Mouse (Mus musculus) liver, embryonic 14.5 days (tissue): ENCODE results near the gene Mettl7b. TPM values are rescaled to one million over a fixed set of nuclear protein-coding genes. Genes with fewer than 3 reads are reported as not detected.

Source experiments
- ATAC-seq: fragments of 200-750 bp; cut with Nextera tagmentation; 2 replicates; pipeline ENCODE4 v1.8.0; 2017; ENCODE audit warnings: moderate number of reproducible peaks, mild to moderate bottlenecking, moderate library complexity; ENCODE audit not compliant: insufficient read depth
- DNase-seq, 3 experiments: peaks; one replicate each; pipeline ENCODE4 v3.0.0-alpha.2; 2012 to 2013; ENCODE audit warnings: low read depth in 3 of 3, low spot score in 3 of 3
- H3K27ac ChIP-seq: fragments of 300-500 bp; sonication (generic); 2 replicates; pipeline ENCODE4 v1.5.1; 2014; ENCODE audit warnings: moderate library complexity, mild to moderate bottlenecking, control low read depth, inconsistent platforms
- H3K27me3 ChIP-seq: fragments of 300-500 bp; sonication (generic); 2 replicates; pipeline ENCODE4 v1.6.1; 2014; ENCODE audit warnings: mild to moderate bottlenecking, low read length, moderate library complexity; ENCODE audit not compliant: control insufficient read depth, insufficient read depth
- H3K36me3 ChIP-seq: fragments of 300-500 bp; sonication (generic); replicated peaks from 2 replicates; pipeline ENCODE4 v1.6.1; 2014; ENCODE audit warnings: low read depth; ENCODE audit not compliant: control insufficient read depth, insufficient read depth
- H3K4me1 ChIP-seq, 2 experiments: fragments of 200-500 bp in 1 of 2; fragments of 300-500 bp in 1 of 2; sonication (generic) in 1 of 2; replicated peaks; 2 replicates each; pipeline ENCODE4 v1.6.1; 2012 to 2014; ENCODE audit warnings: antibody characterized with exemption in 1 of 2, inconsistent platforms in 1 of 2, low read length in 1 of 2; ENCODE audit not compliant: control insufficient read depth in 2 of 2, insufficient read depth in 2 of 2
- H3K4me2 ChIP-seq: fragments of 300-500 bp; sonication (generic); 2 replicates; pipeline ENCODE4 v1.6.1; 2014; ENCODE audit warnings: low read depth, mild to moderate bottlenecking, control low read depth, moderate library complexity
- H3K4me3 ChIP-seq, 2 experiments: fragments of 200-500 bp in 1 of 2; fragments of 300-500 bp in 1 of 2; sonication (generic) in 1 of 2; 2 replicates each; pipeline ENCODE4 v1.5.1; 2012 to 2014; ENCODE audit warnings: low read depth in 2 of 2, low read length in 2 of 2, mild to moderate bottlenecking in 2 of 2, control low read depth in 1 of 2, inconsistent platforms in 1 of 2, moderate library complexity in 1 of 2; ENCODE audit not compliant: insufficient read depth in 1 of 2
- H3K9ac ChIP-seq: fragments of 300-500 bp; sonication (generic); replicated peaks from 2 replicates; pipeline ENCODE4 v1.6.1; 2014; ENCODE audit warnings: mild to moderate bottlenecking, control low read depth, moderate library complexity
- H3K9me3 ChIP-seq: fragments of 300-500 bp; sonication (generic); 2 replicates; pipeline ENCODE4 v1.6.1; 2016; ENCODE audit warnings: low read length, mixed read lengths; ENCODE audit not compliant: control insufficient read depth
- CTCF ChIP-seq: IDR thresholded peaks from 2 replicates; pipeline ENCODE4 v1.5.1; 2016; ENCODE audit warnings: antibody characterized with exemption, low read depth, control low read depth
- EP300 ChIP-seq: IDR thresholded peaks from 2 replicates; pipeline ENCODE4 v1.6.1; 2016; ENCODE audit warnings: antibody characterized with exemption, low read depth
- WGBS: fragments of 180-500 bp; shearing (Covaris S2); extraction: QIAGEN DNeasy Blood & Tissue Kit; methylation state at CpG from one replicate; pipeline ENCODE4 v1.1.7; 2014; ENCODE audit not compliant: insufficient replicate concordance; 5-methylcytosine and 5-hydroxymethylcytosine counted together
- polyA plus RNA-seq, 2 experiments: library from polyadenylated mRNA; depleted of rRNA in 1 of 2; stranded (reverse) in 1 of 2; unstranded in 1 of 2; fragments of >200 nt; fragmentation: Nextera tagmentation in 1 of 2; extraction: Ambion mirVana in 1 of 2; gene quantifications; 2 replicates each; pipeline versions ENCODE4 v1.2.1 to v1.2.3; 2012 to 2014

Gene Mettl7b
- polyA plus RNA-seq, 2 experiments: not detected

DNA sequence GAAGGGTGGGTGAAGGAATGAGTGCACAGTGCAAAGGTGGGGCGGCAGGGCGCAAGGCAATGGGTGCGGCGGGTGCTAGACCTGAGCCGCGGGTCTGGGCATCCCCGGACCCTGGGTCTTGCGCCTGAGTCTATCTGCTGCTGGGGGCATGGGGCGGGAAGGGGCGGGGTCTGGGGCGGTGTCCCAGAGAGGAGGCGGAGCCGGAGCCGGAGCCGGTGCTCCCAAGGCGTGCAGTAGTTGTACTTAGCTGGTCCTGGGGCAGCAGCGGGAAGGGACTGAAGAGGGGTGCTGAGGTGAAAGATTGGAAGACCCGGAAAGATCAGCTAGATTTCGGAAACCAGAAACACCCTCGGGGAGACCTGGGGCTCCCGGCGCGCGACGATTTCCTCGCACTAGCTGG, 27.2 kb downstream of the Mettl7b start, which contains the start of gene Itga7:
TSS of gene Itga7 (plus strand) at position 245 of the 400 bp plus-strand sequence.
- Histone ChIP-seq H3K9ac (no peak within 1 kb of the TSS), H3K4me3 (peak within 1 kb of the TSS in 1 of 2 experiments; percentile 15; a peak in 1 of 4 replicates), H3K4me2 (peak within 1 kb of the TSS; percentile 28; the same call in 1 of the 2 replicates), H3K4me1 (no peaks in the 10 kb centered on the region), H3K9me3 (no peaks in the 10 kb centered on the region), H3K36me3 (no peaks in the 10 kb centered on the region), H3K27ac (no peak within 1 kb of the TSS), H3K27me3 (peaks cover 59% of the 10 kb centered on the region)
- under 1% methylated on average over 26 of the region's 26 CpGs for WGBS
- TF ChIP-seq EP300 (no peak), CTCF (no peak)
- 0 out of 2 replicates have a peak, but pooled peaks have one; percentile 33 for ATAC-seq
- DNase-seq: no peak

DNA sequence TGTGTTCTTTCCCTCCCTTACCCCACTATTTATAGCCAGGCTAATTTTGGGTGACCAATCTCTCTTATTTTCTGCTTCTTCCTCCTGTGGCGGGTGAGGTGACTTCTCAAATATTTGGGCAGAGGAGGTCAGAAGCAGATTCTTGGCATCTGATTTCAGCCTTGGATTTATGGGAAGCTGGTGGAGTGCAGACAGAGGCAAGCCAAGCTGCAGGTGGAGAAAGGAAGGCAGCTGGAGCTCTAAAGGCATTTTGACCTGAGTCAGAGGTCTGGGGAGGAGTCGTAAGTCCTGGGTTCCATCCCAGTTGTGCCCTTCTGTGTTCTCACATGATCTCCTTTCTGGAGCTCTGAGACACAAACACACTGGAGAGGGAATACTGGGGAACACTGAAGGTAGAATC, 29.3 kb downstream of the Mettl7b start:
- H3K9ac ChIP-seq: no peak overlapping the region
- no peak overlapping the region for H3K27ac ChIP-seq
- no peaks in the 10 kb centered on the region for H3K4me1 ChIP-seq
- no peaks in the 10 kb centered on the region for H3K9me3 ChIP-seq
- TF ChIP-seq EP300 (no peak), CTCF (no peak)
- H3K27me3 ChIP-seq: peaks cover 58% of the 10 kb centered on the region
- WGBS: 41% methylated on average over 2 of the region's 2 CpGs
- no peak for DNase-seq
- no peak overlapping the region for H3K4me2 ChIP-seq
- H3K4me3 ChIP-seq: no peak overlapping the region
- ATAC-seq: no peak
- H3K36me3 ChIP-seq: no peaks in the 10 kb centered on the region

DNA sequence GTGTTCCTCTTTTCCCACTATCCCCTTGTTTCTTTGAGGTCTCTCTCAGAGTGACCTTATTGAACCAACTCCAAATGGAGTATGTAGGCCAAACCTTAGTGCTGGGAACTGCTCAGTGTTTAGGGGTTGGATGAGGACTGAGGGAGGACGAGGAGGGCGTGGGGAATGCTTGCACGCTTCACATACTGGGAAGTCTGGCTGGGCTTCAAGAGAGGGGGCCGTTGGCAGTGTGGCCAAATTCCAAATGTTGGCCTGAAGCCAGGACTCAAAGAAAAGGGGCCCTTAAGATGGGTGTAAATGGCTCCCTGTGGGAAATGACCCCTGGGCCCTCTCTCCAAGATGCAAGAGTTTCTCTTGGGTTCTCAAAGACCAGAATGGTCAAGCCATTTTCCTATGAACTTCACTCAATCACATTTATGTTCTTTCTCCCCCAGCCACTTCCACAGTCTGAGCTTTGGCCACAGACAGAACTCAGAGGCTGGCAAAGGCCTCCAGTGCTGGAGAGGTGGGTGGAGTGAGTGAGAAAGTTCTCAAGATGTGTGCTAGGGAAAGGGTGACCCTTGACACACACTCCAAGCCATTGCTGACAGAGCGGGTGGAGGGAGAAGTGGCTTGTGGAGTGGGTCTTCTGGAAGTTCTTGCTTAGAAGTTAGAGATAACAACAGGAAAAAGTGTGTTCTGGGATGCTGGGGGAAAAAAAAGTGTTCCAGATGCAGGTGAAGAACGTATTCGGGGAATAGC, 31.0 kb downstream of the Mettl7b start:
- no peak for ATAC-seq
- H3K27ac ChIP-seq: no peak overlapping the region
- peaks cover 45% of the 10 kb centered on the region for H3K27me3 ChIP-seq
- no peaks in the 10 kb centered on the region for H3K9me3 ChIP-seq
- 49% methylated on average over 7 of the region's 7 CpGs for WGBS
- no peak for TF ChIP-seq EP300
- TF ChIP-seq CTCF: no peak
- H3K9ac ChIP-seq: no peak overlapping the region
- H3K36me3 ChIP-seq: no peaks in the 10 kb centered on the region
- H3K4me2 ChIP-seq: no peak overlapping the region
- H3K4me1 ChIP-seq: no peaks in the 10 kb centered on the region
- H3K4me3 ChIP-seq: no peak overlapping the region
- no peak for DNase-seq

DNA sequence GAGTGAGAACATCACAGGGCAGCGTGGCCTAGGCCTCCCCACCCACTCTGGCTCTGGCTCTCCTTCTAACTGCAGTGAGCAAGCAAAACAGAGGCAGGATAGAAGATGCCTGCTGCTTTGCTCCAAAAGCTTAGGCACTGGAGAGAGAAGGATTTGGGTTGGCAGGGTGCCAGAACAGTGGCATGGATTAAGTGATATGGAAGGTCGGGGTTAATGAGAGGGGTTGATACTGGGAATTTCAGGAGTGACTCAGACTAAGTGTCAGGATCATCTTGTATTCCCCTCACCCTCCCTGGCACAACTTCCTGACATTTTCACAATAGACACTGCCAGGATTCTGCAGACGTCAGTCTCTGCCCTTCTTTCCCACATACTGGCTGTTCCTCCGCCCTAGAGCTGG, 32.4 kb downstream of the Mettl7b start:
- H3K36me3 ChIP-seq: no peaks in the 10 kb centered on the region

DNA sequence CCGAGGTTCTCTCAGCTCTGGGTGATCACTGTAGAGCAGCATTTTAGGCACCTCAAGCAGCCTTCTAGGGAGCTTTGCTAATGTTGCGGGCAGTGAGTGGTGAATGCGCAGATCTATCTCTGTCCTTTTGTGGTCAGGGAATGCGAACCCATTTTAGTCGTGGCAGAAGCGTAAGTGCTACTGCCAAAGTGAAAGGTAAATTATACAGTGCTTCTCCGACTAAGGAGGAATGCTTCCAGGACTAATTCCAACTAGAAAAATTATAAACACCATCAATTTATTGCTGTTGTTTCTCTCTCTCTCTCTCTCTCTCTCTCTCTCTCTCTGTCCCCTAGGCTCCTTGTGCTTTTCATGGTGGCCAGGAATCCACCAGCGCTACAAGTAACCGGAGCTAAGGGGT, 36.9 kb downstream of the Mettl7b start, which contains the start of gene Bloc1s1:
TSS of gene Bloc1s1 (minus strand) at position 101 of the 400 bp plus-strand sequence.
- peak within 1 kb of the TSS; percentile 80 for H3K4me2 ChIP-seq
- WGBS: 45% methylated on average over 9 of the region's 9 CpGs
- H3K36me3 ChIP-seq: no peaks in the 10 kb centered on the region
- TF ChIP-seq EP300 (no peak), CTCF (no peak)
- peaks cover 5% of the 10 kb centered on the region; the same call in 1 of the 2 replicates for H3K27me3 ChIP-seq
- H3K27ac ChIP-seq: peak within 1 kb of the TSS; percentile 69
- ATAC-seq: no peak
- H3K9ac ChIP-seq: peak within 1 kb of the TSS; percentile 91
- peaks cover 12 to 17% of the 10 kb centered on the region in 2 experiments for H3K4me1 ChIP-seq
- H3K9me3 ChIP-seq: no peaks in the 10 kb centered on the region
- peak within 1 kb of the TSS; percentile 69 to 97 for H3K4me3 ChIP-seq
- DNase-seq: no peak

More for the DNA sequence above, 32.4 kb downstream of the Mettl7b start:
- 28% methylated on average over 4 of the region's 4 CpGs for WGBS
- DNase-seq (no peak), ATAC-seq (no peak)
- H3K4me1 ChIP-seq: peaks cover 5 to 6% of the 10 kb centered on the region in 2 experiments
- no peaks in the 10 kb centered on the region for H3K9me3 ChIP-seq
- H3K4me3 ChIP-seq: no peak overlapping the region
- H3K9ac ChIP-seq: no peak overlapping the region
- no peak overlapping the region for H3K27ac ChIP-seq
- peaks cover 32% of the 10 kb centered on the region for H3K27me3 ChIP-seq
- no peak overlapping the region for H3K4me2 ChIP-seq
- no peak for TF ChIP-seq CTCF
- TF ChIP-seq EP300: no peak
